Mouse (Mus musculus) kidney, adult 2 months (tissue): ENCODE results near the gene Myoc. TPM values are rescaled to one million over a fixed set of nuclear protein-coding genes. Genes with fewer than 3 reads are reported as not detected.

ENCODE experiments used
- DNase-seq: peaks from one replicate; pipeline ENCODE4 v3.0.0; 2021
- H3K27ac ChIP-seq: fragments of 200-500 bp; 2 replicates; pipeline ENCODE4 v1.5.1; 2012; ENCODE audit warnings: low read depth, low read length, control low read depth, inconsistent platforms; ENCODE audit not compliant: insufficient read depth
- H3K27me3 ChIP-seq: fragments of 200-500 bp; replicated peaks from 2 replicates; pipeline ENCODE4 v1.6.1; 2012; ENCODE audit warnings: mild to moderate bottlenecking, moderate library complexity, low read length, inconsistent platforms; ENCODE audit not compliant: control insufficient read depth, insufficient read depth
- H3K36me3 ChIP-seq: fragments of 200-500 bp; 2 replicates; pipeline ENCODE4 v1.6.1; 2012; ENCODE audit warnings: mild to moderate bottlenecking, moderate library complexity, low read length, inconsistent platforms; ENCODE audit not compliant: control insufficient read depth, insufficient read depth
- H3K4me1 ChIP-seq: fragments of 200-500 bp; 2 replicates; pipeline ENCODE4 v1.6.1; 2011; ENCODE audit warnings: low read length; ENCODE audit not compliant: control insufficient read depth, insufficient read depth
- H3K4me3 ChIP-seq: fragments of 200-500 bp; 2 replicates; pipeline ENCODE4 v1.5.1; 2011; ENCODE audit warnings: mild to moderate bottlenecking, low read depth, low read length, control low read depth; ENCODE audit not compliant: insufficient read depth
- CTCF ChIP-seq: fragments of 200-500 bp; conservative IDR thresholded peaks from 2 replicates; pipeline ENCODE4 v1.5.1; 2011; ENCODE audit warnings: low read depth, mild to moderate bottlenecking, control low read depth, low read length, moderate library complexity, mixed read lengths; ENCODE audit not compliant: insufficient read depth, insufficient read length
- POLR2A ChIP-seq: fragments of 200-500 bp; IDR thresholded peaks from one replicate; pipeline ENCODE4 v1.6.1; 2011; ENCODE audit warnings: low read depth, low read length, control low read depth
- WGBS: fragments of 180-500 bp; shearing (Covaris S2); methylation state at CpG from one replicate; pipeline ENCODE4 v1.1.7; 2018; 5-methylcytosine and 5-hydroxymethylcytosine counted together
- polyA plus RNA-seq: library from polyadenylated mRNA; depleted of rRNA; stranded (reverse); fragments of >200 nt; gene quantifications from 2 replicates; pipeline ENCODE4 v1.2.3, GENCODE M21; 2012

Myoc gene
- polyA plus RNA-seq, 1 experiment: 2.0 TPM

- Histone ChIP-seq H3K27ac (no peak overlapping the region), H3K4me3 (no peak overlapping the region), H3K27me3 (no peaks in the 10 kb centered on the region), H3K36me3 (no peaks in the 10 kb centered on the region), H3K4me1 (no peaks in the 10 kb centered on the region)
- TF ChIP-seq CTCF: no peak
- TF ChIP-seq POLR2A: no peak
- WGBS: 75% methylated on average over 3 of the region's 3 CpGs
- DNase-seq: no peak
Observed at GRCm38 (mm10) chr1:162636516-162636915, 2.4 kb upstream of the Myoc start.

DNA sequence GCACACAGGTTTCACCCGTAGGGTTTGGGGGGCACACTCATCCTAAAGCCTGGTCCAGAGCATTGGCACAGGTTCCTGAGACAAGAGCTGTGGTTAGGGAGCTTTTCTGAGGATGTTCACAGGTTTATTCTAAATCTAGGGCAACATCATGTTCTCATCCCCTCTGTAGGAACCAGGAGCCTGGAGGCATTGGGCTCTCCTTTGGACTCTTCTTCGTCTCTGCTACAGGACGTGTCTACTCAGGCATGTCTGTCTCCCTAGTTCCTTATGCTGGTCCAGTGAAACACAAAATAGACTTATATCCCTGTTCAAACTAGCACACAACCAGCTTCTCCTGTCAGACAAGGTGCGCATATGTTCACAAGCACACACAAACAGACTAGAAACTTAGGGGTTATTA lies 420 bp upstream of the Myoc start:
- no peak overlapping the region for H3K4me3 ChIP-seq
- TF ChIP-seq CTCF (no peak), POLR2A (no peak)
- H3K36me3 ChIP-seq: no peaks in the 10 kb centered on the region
- DNase-seq: no peak
- H3K4me1 ChIP-seq: no peaks in the 10 kb centered on the region
- no peaks in the 10 kb centered on the region for H3K27me3 ChIP-seq
- no peak overlapping the region for H3K27ac ChIP-seq
- WGBS: 78% methylated on average over 4 of the region's 4 CpGs

DNA sequence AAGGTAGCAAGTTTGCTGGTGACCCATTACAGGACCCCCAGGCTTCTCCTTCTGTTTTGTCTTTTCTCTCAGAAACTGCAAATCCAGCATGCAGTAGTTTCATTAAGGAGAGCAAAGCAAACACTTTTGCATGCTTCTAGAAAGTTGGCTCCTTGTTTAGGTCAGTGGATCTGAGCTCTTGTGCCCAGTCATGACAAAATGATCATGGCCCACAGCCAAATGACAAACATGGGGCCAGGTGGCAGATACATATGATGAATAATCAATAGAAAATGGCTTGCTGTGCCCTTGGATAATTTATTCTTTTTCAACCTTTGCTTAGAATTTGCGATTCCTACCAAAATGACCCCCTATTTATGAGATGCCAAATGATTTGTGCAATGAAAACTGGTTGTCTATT lies 906 bp downstream of the Myoc start:
- Histone ChIP-seq H3K36me3 (no peaks in the 10 kb centered on the region), H3K4me1 (no peaks in the 10 kb centered on the region), H3K27ac (no peak overlapping the region), H3K4me3 (no peak overlapping the region), H3K27me3 (no peaks in the 10 kb centered on the region)
- DNase-seq: no peak
- WGBS: 96% methylated on average over 1 of the region's 1 CpGs
- TF ChIP-seq POLR2A (no peak), CTCF (no peak)

DNA sequence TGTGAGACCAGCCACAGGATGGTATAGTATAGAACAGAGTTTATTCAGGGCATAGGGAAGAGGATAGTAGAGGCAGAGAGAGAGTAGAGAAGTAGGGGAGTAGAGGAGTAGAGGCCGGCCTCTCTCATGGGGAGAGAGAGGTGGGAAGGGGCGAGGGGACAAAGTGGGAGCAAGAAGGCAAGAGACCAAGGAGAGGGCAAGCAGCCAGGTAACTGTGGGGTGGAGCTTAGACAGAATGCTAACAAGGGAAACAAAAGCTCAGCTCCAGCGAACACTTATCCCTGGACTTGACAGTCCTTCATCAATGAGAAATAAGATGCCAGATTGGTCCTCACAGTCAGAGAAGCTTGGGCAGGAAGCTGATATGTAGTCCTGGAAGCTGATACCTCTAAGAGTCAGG lies 3.6 kb downstream of the Myoc start:
- Histone ChIP-seq H3K36me3 (no peaks in the 10 kb centered on the region), H3K27ac (no peak overlapping the region), H3K27me3 (no peaks in the 10 kb centered on the region), H3K4me3 (no peak overlapping the region), H3K4me1 (no peaks in the 10 kb centered on the region)
- 72% methylated on average over 3 of the region's 3 CpGs for WGBS
- TF ChIP-seq POLR2A: no peak
- TF ChIP-seq CTCF: no peak
- no peak for DNase-seq

GRCm38 (mm10) chr1:162643752-162644151 lies 4.8 kb downstream of the Myoc start:
- Histone ChIP-seq H3K36me3 (no peaks in the 10 kb centered on the region), H3K27me3 (no peaks in the 10 kb centered on the region), H3K4me3 (no peak overlapping the region), H3K4me1 (no peaks in the 10 kb centered on the region), H3K27ac (no peak overlapping the region)
- DNase-seq: peak; percentile 65
- TF ChIP-seq CTCF: no peak
- no peak for TF ChIP-seq POLR2A
- WGBS: 43% methylated on average over 4 of the region's 4 CpGs

DNA sequence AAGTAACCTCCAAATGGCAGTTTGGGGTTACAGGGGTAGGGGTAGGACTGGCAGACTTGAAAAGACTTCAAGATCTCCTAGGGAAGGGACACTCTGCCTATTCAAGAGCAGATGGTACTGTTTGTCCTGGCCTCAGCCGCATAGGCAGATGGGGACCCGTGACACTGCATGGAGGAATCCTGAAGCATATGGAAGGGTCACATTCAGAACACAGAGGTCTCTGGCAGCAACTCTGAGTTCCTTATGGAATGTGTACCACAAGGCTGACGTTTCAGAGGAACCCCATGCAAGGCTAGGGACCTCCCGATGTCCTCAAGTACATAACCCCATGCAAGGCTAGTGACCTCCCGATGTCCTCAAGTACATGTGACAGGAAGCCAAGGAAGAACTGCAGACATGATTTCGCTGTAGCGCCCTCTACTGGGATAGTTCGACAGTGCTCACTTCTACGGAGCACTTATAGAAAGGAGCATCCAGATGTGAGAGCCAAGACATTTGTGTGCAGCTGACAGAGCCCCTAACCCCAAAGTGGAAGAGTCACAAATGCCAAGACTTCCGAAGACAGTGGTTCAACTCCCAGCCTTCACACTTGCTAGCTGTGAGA lies 7.2 kb downstream of the Myoc start:
- Histone ChIP-seq H3K27ac (no peak overlapping the region), H3K27me3 (no peaks in the 10 kb centered on the region), H3K4me1 (no peaks in the 10 kb centered on the region), H3K36me3 (no peaks in the 10 kb centered on the region), H3K4me3 (no peak overlapping the region)
- WGBS: 89% methylated on average over 10 of the region's 10 CpGs
- no peak for DNase-seq
- TF ChIP-seq CTCF: no peak; the same call in 1 of the 2 replicates
- no peak for TF ChIP-seq POLR2A

- Histone ChIP-seq H3K4me1 (no peaks in the 10 kb centered on the region), H3K27me3 (no peaks in the 10 kb centered on the region), H3K27ac (no peak overlapping the region), H3K36me3 (no peaks in the 10 kb centered on the region), H3K4me3 (no peak overlapping the region)
- no peak for DNase-seq
- TF ChIP-seq CTCF: no peak
- TF ChIP-seq POLR2A: no peak
- WGBS: 95% methylated on average over 14 of the region's 14 CpGs
Observed at GRCm38 (mm10) chr1:162648416-162648815, 9.5 kb downstream of the Myoc start.

- no peak for TF ChIP-seq POLR2A
- no peak for TF ChIP-seq CTCF
- Histone ChIP-seq H3K27ac (no peak within 1 kb of the TSS), H3K4me3 (no peak within 1 kb of the TSS), H3K4me1 (no peaks in the 10 kb centered on the region), H3K36me3 (no peaks in the 10 kb centered on the region), H3K27me3 (no peaks in the 10 kb centered on the region)
- WGBS: 91% methylated on average over 7 of the region's 7 CpGs
- DNase-seq: no peak
Observed at GRCm38 (mm10) chr1:162658119-162658518, 19.2 kb downstream of the Myoc start, which contains the start of gene Myocos. Myocos (minus strand) TSS chr1:162658219.
